Mouse (Mus musculus) liver, postnatal 0 days (tissue): ENCODE results near the gene Zfp639. TPM values are rescaled to one million over a fixed set of nuclear protein-coding genes. Genes with fewer than 3 reads are reported as not detected.

ENCODE experiments used
- ATAC-seq: fragments of 200-750 bp; cut with Nextera tagmentation; 2 replicates; pipeline ENCODE4 v1.8.0; 2017; ENCODE audit warnings: mild to moderate bottlenecking, moderate library complexity
- DNase-seq: peaks from one replicate; pipeline ENCODE4 v3.0.0-alpha.2; 2016
- H3K27ac ChIP-seq: fragments of 300-500 bp; sonication (generic); 2 replicates; pipeline ENCODE4 v1.5.1; 2014; ENCODE audit warnings: antibody characterized with exemption, moderate library complexity, mild to moderate bottlenecking, low read depth
- H3K27me3 ChIP-seq: fragments of 300-500 bp; sonication (generic); 2 replicates; pipeline ENCODE4 v1.6.1; 2014; ENCODE audit warnings: low read length, control low read depth, mixed read lengths; ENCODE audit not compliant: insufficient read depth
- H3K36me3 ChIP-seq: fragments of 300-500 bp; sonication (generic); replicated peaks from 2 replicates; pipeline ENCODE4 v1.6.1; 2014; ENCODE audit warnings: mild to moderate bottlenecking, control low read depth, low read length, moderate library complexity, mixed read lengths; ENCODE audit not compliant: insufficient read depth
- H3K4me1 ChIP-seq: fragments of 300-500 bp; sonication (generic); 2 replicates; pipeline ENCODE4 v1.6.1; 2014; ENCODE audit warnings: antibody characterized with exemption, mild to moderate bottlenecking, control low read depth; ENCODE audit not compliant: insufficient read depth
- H3K4me2 ChIP-seq: fragments of 300-500 bp; sonication (generic); 2 replicates; pipeline ENCODE4 v1.6.1; 2014; ENCODE audit warnings: low read depth, mild to moderate bottlenecking, low read length, moderate library complexity, mixed read lengths
- H3K4me3 ChIP-seq: fragments of 300-500 bp; sonication (generic); 2 replicates; pipeline ENCODE4 v1.5.1; 2014; ENCODE audit warnings: low read depth, low read length
- H3K9ac ChIP-seq: fragments of 300-500 bp; sonication (generic); replicated peaks from 2 replicates; pipeline ENCODE4 v1.6.1; 2014; ENCODE audit warnings: mild to moderate bottlenecking, moderate library complexity
- H3K9me3 ChIP-seq: fragments of 300-500 bp; sonication (generic); 2 replicates; pipeline ENCODE4 v1.6.1; 2016; ENCODE audit warnings: mild to moderate bottlenecking, control low read depth, low read length, mixed read lengths
- CTCF ChIP-seq: sonication (generic); IDR thresholded peaks from 2 replicates; pipeline ENCODE4 v1.5.1; 2016; ENCODE audit warnings: antibody characterized with exemption, low read depth
- EP300 ChIP-seq: IDR thresholded peaks from 2 replicates; pipeline ENCODE4 v1.6.1; 2016; ENCODE audit warnings: antibody characterized with exemption, low read depth, mild to moderate bottlenecking
- WGBS: fragments of 180-500 bp; shearing (Covaris S2); extraction: QIAGEN DNeasy Blood & Tissue Kit; methylation state at CpG from one replicate; pipeline ENCODE4 v1.1.7; 2014; ENCODE audit not compliant: insufficient replicate concordance; 5-methylcytosine and 5-hydroxymethylcytosine counted together
- polyA plus RNA-seq: library from polyadenylated mRNA; unstranded; fragments of >200 nt; fragmentation: Nextera tagmentation; extraction: Ambion mirVana; gene quantifications from 2 replicates; pipeline ENCODE4 v1.2.1, GENCODE M21; 2015

Gene Zfp639
- polyA plus RNA-seq, 1 experiment from 2014 or later = 14.0 TPM

DNA sequence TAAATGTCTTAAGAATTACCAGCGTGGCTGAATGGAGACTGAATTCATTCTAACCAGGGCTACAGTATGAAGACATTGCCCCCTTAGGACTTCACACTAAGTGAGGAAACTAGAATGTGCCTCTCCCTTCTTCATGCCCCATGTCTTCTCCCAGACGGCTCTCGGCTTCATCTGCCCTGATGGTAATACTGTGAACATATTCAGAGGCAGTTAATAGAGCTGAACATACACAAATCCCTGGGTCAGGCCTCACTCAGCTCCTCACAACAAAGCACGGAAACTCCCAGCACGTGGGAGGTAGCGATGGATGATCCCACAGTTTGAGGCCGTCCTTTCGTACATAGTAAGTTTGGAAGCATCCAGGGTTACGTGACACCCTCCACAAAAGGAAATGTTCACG is 36.9 kb upstream of the Zfp639 start:
- WGBS = 86% methylated on average over 10 of the region's 10 CpGs
- TF ChIP-seq CTCF (no peak), EP300 (no peak)
- H3K4me2 ChIP-seq = no peak overlapping the region
- no peak overlapping the region for H3K4me3 ChIP-seq
- DNase-seq (no peak), ATAC-seq (no peak)
- no peaks in the 10 kb centered on the region for H3K27me3 ChIP-seq
- no peak overlapping the region for H3K9ac ChIP-seq
- H3K36me3 ChIP-seq = no peaks in the 10 kb centered on the region
- H3K27ac ChIP-seq = no peak overlapping the region
- 0 out of 2 replicates have a peak, but pooled peaks cover 4% of the 10 kb centered on the region for H3K4me1 ChIP-seq
- H3K9me3 ChIP-seq = no peaks in the 10 kb centered on the region

DNA sequence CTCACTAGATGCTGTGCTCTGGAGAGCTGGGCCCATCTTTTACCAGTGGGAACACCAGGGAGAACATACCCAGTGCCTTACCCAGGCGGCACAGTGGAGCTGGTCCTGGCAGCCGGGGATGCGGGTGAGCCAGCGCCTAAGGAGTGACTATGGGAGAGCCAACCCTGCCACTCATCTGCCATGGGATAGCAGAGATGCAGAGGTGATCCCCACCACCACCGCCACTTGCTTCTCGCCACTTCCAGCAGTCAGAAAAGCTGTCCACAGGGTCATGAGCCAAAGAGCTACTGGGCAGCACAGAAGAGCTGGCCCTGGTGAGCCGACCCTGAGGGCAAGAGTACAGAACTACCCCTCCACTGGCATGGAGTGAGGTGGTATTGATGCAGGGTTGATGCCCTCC is 30.1 kb upstream of the Zfp639 start:
- H3K27ac ChIP-seq = no peak overlapping the region
- ATAC-seq (no peak), DNase-seq (no peak)
- H3K36me3 ChIP-seq = no peaks in the 10 kb centered on the region
- no peak for TF ChIP-seq EP300
- no peak for TF ChIP-seq CTCF
- no peaks in the 10 kb centered on the region for H3K9me3 ChIP-seq
- H3K4me3 ChIP-seq = no peak overlapping the region
- no peak overlapping the region for H3K9ac ChIP-seq
- 84% methylated on average over 7 of the region's 7 CpGs for WGBS
- no peaks in the 10 kb centered on the region for H3K27me3 ChIP-seq
- no peaks in the 10 kb centered on the region for H3K4me1 ChIP-seq
- H3K4me2 ChIP-seq = no peak overlapping the region

DNA sequence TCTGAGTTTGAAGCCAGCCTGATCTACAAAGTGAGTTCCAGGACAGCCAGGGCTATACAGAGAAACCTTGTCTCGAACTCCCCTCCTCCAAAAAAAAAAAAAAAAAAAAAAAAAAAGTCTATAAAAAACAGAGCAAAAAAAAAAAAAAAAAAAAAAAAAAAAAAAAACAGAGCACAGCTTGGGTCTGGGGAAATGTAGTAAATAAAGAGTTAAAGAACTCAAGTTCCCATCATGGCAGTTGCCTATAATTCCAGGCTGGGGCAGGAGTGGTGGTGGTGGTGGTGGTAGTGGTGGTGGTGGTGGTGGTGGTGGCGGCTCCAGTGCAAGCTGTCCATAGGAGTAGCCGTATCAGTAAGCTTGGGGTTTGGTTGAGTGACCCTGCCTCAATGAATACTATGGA is 27.0 kb upstream of the Zfp639 start:
- Histone ChIP-seq H3K9me3 (no peaks in the 10 kb centered on the region), H3K9ac (no peak overlapping the region), H3K27me3 (no peaks in the 10 kb centered on the region), H3K4me3 (no peak overlapping the region), H3K36me3 (no peaks in the 10 kb centered on the region), H3K4me1 (no peaks in the 10 kb centered on the region), H3K4me2 (no peak overlapping the region), H3K27ac (no peak overlapping the region)
- TF ChIP-seq CTCF = no peak
- TF ChIP-seq EP300 = no peak
- no peak for ATAC-seq
- WGBS = 66% methylated on average over 3 of the region's 3 CpGs
- no peak for DNase-seq

DNA sequence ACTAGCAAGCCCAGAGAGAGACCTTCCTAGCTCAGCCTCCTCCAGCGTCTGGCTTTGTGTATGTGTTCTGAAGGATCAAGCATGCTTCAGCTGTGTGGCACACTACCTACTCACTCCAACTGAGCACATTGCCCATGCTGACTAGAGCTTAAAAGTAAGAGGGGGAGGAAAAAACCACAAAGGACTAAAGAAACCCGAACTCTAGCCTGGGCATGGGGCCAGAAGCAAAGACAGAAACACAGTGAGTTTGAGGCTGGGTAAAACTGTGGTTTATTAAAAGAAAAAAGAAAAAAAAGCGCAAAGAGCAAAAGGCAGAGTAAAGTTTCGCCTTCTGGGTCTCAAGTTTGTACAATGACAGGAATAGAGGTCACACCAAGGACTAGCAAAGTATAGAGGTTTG is 23.5 kb upstream of the Zfp639 start:
- no peak overlapping the region for H3K4me3 ChIP-seq
- H3K9ac ChIP-seq = no peak overlapping the region
- H3K36me3 ChIP-seq = no peaks in the 10 kb centered on the region
- H3K27me3 ChIP-seq = no peaks in the 10 kb centered on the region
- 57% methylated on average over 4 of the region's 4 CpGs for WGBS
- no peaks in the 10 kb centered on the region for H3K4me1 ChIP-seq
- ATAC-seq (no peak), DNase-seq (no peak)
- no peaks in the 10 kb centered on the region for H3K9me3 ChIP-seq
- TF ChIP-seq CTCF (no peak), EP300 (no peak)
- no peak overlapping the region for H3K4me2 ChIP-seq
- H3K27ac ChIP-seq = no peak overlapping the region

GRCm38 (mm10) chr3:32488172-32488571 is 21.9 kb upstream of the Zfp639 start:
- Histone ChIP-seq H3K9ac (no peak overlapping the region), H3K4me3 (no peak overlapping the region), H3K9me3 (no peaks in the 10 kb centered on the region), H3K4me1 (no peaks in the 10 kb centered on the region), H3K27me3 (no peaks in the 10 kb centered on the region), H3K27ac (no peak overlapping the region), H3K36me3 (no peaks in the 10 kb centered on the region), H3K4me2 (no peak overlapping the region)
- ATAC-seq = no peak
- TF ChIP-seq CTCF (no peak), EP300 (no peak)
- DNase-seq = no peak
- 86% methylated on average over 6 of the region's 6 CpGs for WGBS

- Histone ChIP-seq H3K36me3 (no peaks in the 10 kb centered on the region), H3K4me1 (no peaks in the 10 kb centered on the region; the same call in 1 of the 2 replicates), H3K9ac (no peak overlapping the region), H3K27ac (no peak overlapping the region), H3K4me2 (no peak overlapping the region), H3K27me3 (no peaks in the 10 kb centered on the region), H3K4me3 (no peak overlapping the region), H3K9me3 (no peaks in the 10 kb centered on the region)
- no peak for ATAC-seq
- DNase-seq = no peak
- TF ChIP-seq CTCF (no peak), EP300 (no peak)
- 71% methylated on average over 15 of the region's 15 CpGs for WGBS
These were observed 19.8 kb upstream of the Zfp639 start for GRCm38 (mm10) chr3:32490076-32490927.

DNA sequence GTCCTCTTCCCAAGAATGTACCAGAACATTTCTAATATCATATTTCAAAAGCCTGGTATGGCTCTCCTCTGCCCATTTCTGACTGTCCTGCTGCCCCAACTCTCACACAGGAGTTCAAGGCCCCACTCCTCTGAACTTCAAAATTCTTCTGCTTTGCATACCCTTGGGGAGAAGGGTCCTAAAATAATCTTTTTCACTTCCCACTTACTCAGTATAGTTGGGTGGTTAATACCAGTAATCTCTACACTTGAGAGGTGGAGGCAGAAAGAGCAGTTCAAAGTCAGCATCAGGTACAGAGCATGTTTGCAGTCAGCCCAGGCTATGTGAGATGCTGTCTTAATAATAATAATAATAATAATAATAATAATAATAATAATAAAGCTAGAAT is 19.1 kb upstream of the Zfp639 start:
- Histone ChIP-seq H3K27ac (no peak overlapping the region), H3K27me3 (no peaks in the 10 kb centered on the region), H3K4me1 (no peaks in the 10 kb centered on the region; the same call in 1 of the 2 replicates), H3K4me3 (no peak overlapping the region), H3K36me3 (no peaks in the 10 kb centered on the region), H3K9me3 (no peaks in the 10 kb centered on the region), H3K4me2 (no peak overlapping the region), H3K9ac (no peak overlapping the region)
- TF ChIP-seq EP300 = no peak
- no peak for TF ChIP-seq CTCF
- DNase-seq (no peak), ATAC-seq (no peak)
